Mouse (Mus musculus): ENCODE results near the gene Hamp.

DNA sequence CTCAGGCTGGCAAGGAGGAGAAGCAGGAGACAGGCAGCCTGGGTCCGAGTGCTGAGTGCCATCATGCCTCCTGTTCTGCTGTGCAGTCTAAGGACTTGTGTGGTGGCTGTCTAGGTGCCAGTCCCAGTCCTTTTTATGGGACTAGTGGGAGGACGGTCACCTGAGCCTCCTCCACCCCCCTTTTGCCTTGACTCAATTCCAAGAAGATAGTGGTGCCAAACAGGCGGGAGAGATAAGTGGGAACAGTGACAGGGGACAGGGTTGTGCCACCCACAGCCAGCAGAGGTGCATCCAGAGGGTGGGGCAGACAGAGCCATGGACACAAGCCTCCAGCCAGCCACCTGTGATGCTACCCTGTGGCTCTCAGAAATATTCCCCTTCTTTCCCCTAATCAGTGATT, 19.8 kb downstream of the Hamp start:
- TF ChIP-seq CTCF (IDR thresholded peaks at IDR 0.05) (no peak), EP300 (IDR thresholded peaks at IDR 0.05) (no peak)
